Mouse (Mus musculus) WW6 (cell line): Measurements from ENCODE around the gene C1qtnf4.
A peak's percentile ranks its signal among the peaks of the same experiment; 100 is the strongest.

Source experiments
- DNase-seq: peaks from one replicate; pipeline ENCODE4 v3.0.0-alpha.2; 2013; ENCODE audit warnings: low read depth, low spot score

C1qtnf4 gene

DNA sequence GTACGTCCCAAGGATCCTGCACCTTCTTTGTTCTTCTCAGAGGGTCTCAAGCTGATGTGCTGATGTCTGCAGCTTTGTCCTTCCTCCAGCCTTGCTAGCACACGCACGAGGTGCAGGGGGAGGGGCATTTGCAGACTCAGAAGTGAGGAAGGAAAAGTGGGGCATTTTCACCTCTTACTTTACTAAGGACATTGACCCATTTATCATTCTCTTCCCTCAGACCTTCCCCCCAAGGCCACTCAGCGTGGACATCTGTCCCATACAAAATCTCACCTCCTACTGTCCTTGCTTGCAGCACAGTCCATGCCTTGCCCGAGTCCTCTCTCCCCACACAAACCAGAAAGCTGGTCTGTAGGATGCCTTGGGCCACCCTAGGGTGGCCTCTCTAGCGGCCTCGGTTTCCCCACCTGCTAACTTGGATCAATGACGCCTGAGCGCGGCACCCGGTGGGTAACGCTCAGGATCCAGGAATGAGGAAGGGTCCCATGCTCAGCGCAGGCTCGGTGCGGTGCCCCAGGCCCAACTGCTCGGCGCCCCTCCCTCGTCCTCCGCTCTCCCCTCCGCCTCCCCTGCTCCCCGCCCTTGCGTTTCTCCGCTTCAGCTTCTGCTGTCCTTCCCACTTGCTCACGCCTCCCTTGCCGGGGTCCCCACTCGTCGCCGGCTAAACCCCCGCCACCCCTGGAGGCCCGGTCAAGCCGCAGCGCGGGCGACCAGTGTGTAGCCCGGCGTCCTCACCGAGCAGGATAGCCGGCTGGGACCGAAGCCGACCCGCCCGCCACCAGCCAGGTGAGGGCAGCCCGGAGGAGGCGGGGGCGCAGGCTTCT, at the start of gene C1qtnf4:
Gene C1qtnf4 (plus strand): TSS at position 643 of the 824 bp plus-strand sequence.
- no peak for DNase-seq

DNA sequence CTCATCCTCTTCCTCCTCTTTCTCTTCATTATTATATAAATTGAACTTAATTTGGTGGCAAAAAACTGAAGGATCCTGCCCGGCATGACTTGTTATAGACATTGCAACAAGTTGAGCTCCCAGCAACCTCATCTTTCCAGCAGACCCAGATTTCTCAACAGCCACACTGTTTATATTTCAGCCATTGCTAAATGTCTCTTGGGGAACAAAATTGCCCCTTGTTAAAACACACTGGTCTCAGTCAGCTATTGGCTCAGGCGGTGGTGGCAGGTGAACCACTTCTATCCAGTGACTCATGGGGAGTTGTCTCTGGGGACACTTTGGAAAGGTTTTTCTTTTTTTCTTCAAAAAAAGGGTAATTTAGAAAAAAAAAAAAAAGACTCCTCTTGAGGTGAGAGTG, 47.0 kb upstream of the C1qtnf4 start:
- DNase-seq: no peak

DNA sequence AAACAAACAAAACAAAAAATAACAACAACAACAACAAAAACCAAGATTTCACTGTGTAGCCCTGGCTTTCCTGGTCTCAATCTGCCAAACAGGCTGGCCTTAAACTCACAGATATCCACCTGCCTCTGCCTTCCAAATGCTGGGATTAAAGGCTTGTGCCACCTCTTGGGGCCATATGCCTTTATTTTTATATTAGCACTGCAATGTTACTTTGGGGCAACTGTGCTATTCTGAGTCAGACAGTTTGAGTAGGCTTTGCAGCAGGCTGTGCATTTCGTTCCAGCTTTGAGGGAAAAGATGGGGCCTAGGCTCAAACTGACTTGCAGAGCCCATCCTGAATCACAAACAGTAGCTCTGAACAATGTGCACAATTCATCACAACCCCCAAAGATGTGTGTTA, 42.0 kb upstream of the C1qtnf4 start:
- no peak for DNase-seq

DNA sequence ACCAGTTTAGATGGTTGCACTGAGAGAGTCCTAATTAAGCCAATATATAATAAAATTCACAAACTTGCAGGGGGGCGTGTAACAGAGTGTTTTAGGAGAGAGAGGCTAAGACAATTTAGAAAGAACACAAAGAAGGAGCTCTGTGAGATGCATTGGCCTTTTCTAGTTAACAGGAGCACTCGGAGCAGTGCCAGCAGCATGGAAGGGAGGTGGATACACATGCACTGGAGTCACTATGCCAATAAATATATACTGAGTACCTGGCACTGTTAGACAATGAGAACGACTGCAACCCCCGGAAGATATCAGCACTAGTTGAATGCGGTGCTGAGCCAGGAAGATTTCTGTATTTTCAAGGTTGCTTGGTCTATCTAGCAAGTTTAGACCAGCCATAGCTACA, 41.4 kb upstream of the C1qtnf4 start:
- DNase-seq: no peak

DNA sequence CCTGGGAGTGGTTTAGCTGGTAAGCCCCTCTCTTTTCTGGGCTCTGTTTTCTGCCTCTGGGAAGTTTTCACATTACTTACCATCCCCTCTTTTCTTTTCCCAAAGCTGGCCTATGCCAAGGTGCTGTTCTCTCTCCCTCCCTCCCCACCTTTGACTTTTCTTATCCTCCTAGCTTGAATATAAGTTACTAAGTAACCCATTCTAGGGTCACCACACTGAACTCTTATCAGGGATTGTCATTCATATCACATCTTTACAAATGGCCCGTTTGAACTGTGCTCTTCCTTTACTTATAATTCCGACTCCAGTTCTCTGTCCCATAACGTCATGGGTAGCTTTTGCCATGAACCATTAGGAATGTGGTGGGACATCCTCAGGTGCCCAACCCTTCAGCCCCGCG, 40.4 kb upstream of the C1qtnf4 start:
- no peak for DNase-seq

DNA sequence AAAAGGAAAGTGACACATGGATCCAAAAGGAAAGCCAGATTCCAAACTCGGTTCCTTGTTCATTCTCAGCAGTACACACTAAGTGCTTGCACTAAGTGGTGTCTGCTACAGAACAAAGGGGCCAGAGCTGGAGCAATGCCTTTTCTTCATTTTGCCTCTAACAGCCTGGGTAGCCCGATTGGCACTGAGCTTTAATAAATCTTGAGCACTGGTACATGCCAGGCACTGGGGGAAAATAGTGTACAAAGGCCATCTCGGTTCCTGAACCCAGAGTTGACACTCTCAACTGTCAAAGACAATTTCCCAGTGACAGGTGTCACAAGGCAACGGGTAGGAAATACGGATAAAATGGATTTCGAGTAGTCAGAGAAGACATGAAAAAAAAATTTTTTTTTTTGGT, 39.5 kb upstream of the C1qtnf4 start:
- no peak for DNase-seq

DNA sequence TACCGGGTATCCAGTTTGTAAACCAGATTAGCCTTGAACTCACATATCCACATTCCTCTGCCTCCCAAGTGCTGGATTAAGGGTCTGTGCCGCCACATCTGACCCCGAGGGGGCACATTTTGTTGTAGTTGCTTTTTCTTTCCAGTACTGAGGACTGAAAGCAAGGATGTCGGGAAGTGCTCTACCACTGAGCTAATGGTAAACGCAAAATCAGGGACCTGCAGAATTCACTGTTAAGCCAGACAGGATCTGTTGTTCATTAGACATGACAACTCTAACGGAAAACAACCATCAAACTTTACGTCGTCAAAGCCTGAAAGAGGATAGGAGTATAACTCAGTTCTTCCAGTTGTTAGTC, 39.1 kb upstream of the C1qtnf4 start:
- DNase-seq: no peak

DNA sequence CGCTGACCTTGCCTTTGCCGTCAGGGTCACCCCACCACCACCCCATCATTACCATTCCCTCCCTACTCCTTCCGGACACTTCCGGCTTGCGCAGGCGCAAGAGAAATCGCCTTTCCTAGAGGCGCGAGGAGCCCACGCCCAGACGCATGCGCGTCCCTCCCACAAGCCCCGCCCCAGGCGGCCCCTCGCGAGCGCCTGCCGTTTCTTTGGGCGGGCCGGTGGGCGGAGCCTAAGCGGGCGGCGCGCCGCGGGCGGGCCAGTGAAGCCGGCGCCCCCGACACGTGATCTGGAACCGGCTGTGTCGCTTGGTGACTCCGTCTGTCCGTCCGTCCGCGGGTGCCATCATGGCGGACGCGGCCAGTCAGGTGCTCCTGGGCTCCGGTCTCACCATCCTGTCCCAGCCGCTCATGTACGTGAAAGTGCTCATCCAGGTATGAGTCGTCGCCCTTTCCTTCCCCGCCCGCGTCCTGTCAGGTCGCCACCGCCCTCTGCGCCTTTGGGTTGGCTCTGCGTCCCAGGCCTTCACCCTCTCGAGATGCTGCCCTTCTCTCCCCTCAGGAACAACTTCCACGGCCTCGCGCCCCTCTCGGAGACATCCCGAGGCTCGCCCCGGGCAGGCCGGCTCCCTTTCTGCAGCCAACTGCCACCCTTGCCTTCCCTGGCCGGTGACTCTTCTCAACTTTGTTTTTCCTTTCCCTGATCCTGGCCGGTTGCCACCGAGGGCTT, 38.5 kb upstream of the C1qtnf4 start, which contains the start of gene Mtch2:
Gene Mtch2 (plus strand): TSS at position 201 of the 726 bp plus-strand sequence.
- DNase-seq: peak; percentile 87

DNA sequence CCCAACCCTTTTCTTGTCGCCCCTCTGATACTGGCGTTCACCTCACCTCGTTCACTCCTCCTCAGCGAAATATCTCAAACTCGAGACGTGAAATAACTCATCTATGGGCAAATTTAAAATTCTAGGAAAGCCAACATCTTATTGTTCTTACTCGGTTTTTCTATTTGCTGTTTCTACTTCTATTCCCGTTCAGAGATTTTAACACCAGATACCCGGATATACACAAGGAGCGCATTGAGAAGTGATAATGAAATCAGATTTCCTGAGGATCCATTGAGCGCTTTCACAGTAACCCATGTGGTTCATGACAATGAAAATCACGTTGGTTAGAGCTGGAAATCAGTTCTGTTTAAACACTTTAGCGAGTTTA, 38.0 kb upstream of the C1qtnf4 start:
- no peak for DNase-seq

DNA sequence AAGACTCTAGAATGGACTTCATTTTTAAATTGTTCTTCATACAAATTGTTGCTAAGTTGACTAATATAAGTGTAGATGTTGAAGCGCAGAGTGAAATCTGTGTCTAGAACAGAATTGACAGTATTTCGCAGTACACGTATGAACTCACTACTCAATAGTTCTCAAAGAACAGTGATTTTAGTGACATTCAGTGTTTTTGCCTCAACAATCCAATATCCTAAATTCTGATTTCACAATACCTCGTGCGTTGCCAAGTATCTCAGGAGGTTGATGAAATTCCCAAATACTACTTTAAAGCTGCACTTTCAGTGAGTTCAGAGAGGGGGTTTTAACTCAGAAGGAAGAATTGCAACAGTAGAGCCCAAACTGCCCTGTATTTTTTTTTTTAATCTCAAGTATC, 37.3 kb upstream of the C1qtnf4 start:
- DNase-seq: no peak

DNA sequence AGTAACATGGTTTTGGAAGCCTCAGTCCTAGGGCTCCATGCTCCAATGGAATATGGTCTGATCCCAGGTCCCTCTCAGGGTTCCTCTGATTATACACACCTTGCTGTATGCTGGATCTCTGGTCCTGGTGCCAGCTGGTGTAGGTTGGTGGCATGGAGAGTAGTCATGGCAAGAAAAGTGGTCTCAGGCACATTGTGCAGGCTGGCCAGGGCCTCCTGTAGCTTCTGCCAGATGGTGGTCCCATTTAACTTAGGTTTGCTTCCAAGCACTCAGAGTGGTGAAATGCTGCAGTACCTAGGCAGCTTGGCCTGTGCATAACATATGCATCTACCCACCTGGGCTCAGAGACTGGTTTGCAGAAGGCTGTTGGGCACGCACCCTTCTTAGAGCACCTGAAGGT, 35.3 kb upstream of the C1qtnf4 start:
- DNase-seq: no peak

DNA sequence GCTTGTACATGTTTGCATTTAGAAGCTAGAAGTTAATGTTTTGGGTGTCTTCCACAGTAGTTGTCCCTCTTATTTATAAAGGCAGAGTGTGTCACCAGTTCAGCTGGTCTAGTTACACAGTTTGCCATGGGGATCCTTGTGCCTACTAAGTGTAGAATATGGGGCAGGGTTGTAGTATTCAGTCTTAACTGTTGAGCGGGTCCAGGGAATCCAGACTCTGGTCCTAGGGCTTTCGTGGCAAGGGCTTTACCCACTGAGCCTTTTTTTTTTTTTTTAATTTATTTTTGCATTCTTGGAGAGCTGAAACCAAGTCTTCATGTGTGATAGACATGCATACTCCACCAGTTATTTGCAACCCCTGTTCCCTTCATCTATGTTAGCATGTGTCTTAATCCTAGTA, 24.2 kb upstream of the C1qtnf4 start:
- no peak for DNase-seq

DNA sequence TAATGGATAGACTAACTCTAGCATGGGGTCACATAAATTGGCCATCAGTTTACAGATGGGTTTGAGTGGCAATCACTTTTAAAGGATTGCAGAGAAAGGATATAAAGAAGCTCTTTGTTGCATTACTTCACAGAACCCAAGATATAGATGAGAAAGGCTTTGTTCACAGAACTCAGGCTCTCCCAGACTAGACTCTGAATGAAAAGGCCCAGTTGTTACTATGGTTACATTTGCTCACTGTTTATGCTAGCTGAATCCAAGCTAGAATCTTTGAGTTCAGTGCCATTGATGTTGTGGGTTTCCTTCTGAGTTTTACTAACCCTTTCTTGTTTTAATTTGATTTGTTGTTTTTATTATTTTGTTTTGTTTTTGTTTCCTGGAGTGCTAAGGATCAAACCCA, 21.5 kb upstream of the C1qtnf4 start:
- no peak for DNase-seq

DNA sequence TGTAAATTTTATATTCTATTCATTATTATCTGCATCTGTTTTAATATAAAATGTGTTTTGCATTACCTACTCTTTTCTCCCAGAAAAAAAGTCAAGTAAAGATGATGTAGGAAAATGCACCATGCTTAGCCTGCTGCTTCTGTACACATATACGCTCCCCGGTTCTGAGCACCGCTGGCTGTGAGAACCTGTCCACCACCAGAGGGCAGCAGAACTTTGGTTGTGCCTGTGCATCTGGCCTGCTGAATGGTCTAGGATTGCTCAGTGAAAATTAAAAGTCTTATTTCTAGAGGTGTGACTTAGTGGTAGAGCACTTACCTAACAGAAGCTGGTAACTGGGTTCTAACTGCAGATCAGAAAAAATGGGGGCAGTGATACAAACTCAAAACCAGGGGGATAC, 19.1 kb upstream of the C1qtnf4 start:
- DNase-seq: no peak

DNA sequence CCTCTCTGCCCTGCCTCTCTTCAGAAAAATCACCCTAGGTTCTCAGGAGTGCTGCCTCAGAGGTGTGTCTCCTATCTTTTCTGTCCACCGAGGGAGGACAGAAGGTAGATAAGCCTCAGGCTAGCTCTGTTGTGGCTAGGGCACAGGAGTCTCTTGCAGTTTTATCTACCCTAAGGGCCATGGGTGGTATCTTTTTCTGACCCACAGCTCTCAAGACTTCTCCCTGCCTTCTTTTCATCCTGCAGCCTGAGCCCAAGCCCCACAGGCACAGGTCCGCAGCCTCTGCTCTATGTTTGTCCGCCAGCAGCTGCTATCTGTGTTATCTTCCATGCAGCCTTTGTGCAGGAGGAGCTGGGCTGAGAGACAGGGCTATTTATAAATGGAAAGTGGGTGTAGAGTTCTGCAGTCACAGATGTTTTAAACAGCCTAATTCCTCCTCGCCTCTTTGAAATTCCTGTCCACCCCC, 15.5 kb upstream of the C1qtnf4 start:
- DNase-seq: no peak

DNA sequence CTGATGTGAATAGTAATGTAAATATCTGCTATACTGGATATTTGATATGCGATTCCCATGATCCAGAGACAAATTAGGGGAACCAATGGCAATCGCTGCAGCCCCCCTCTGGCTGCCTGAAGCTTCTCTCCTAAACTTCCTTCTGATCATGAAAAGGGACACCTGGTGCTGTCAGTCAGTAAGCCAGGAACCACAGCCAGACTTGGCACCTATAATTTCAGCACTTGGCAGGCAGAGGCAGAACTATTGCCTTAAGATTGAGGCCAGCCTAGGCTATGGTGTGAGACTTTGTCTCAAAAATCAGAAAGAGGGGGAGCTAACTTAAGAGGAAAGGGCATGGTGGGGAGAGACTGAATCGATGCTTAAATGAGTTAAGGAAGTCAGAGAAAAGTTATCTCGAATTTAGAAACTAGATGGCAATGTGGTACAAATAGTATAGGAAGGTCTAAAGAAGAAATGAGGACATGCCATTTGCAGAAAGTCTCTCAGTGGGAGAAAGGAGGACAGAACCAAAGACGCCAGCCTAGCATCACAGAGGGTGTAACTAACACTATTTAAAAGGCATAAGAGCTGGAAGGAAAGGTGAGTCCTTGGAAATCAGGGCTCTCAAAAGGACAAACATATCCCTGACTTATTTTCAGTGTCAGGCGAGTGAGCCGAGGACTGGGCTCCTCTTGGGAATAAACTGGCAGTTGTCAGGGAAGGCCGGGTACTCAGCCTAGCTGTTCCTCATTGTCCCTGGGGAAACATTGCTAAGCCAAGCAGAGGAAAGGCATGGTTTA, 14.3 kb upstream of the C1qtnf4 start:
- no peak for DNase-seq

DNA sequence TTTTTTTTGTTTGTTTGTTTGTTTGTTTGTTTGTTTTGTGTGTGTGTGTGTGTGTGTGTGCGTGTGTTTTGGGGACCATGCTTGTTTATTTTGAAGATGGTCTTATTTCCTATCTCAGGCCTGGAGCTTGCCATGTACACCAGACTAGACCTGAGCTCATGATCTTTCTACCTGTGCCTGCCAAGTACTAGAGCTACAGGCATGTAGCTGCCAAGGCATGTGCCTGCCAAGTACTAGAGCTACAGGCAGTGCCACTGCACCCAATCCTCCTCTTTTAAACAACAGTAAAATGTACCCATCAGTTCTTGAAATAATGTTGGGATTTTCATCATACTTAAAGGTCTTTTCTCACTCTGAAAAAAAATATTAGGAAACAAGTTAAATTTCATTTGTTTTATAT, 11.6 kb upstream of the C1qtnf4 start:
- no peak for DNase-seq

DNA sequence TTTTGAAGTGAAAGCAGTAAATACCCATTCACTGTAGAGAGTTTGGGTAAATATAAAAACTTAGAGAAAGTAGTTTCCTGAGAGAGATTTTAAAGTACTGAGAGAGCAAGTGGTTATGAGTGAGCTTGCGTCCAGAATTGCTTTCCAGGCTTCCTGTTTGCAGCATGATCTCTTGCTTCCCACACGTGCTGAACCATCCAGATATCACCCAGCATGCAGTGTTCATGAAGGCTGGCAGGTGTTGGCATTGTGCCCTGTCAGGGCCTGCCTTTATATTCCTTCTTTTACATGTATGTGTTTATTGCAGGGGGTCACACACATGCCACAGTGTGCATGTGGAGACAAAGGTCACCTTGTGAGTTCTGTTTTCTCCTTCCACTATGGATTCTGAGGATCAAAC, 10.4 kb upstream of the C1qtnf4 start:
- no peak for DNase-seq

DNA sequence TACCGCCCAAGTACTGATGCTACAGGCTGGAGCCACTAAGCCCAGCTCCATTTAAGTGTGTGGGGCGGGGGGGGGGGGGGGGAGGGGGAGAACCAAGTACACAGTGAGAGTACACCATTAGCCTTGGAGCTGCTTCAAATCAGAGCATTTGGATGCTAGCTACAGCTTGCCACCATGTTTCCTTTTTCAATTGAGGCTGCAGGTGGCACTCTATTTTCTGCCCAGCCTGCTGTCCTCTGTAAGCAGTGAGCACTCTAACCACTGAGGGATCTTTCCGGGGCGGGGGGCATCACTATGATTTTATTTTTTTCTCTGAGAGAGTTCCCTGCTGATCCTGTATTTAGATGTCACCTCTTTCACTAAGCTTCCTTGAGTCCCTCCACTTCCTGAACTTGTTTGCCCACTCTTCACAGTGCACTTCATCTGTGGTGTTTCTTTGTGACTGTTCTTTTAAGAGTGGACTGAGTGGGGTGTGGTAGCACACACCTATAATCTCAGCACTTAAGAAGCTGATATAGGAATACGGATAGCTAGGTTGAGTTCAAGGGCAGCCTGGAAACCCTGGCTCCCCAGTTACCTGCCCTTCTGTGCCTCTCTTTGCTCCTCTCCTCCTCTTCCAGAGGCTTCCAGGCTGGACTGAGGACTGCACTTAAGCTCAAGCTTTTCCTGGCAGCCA, 7.9 kb upstream of the C1qtnf4 start:
- no peak for DNase-seq

DNA sequence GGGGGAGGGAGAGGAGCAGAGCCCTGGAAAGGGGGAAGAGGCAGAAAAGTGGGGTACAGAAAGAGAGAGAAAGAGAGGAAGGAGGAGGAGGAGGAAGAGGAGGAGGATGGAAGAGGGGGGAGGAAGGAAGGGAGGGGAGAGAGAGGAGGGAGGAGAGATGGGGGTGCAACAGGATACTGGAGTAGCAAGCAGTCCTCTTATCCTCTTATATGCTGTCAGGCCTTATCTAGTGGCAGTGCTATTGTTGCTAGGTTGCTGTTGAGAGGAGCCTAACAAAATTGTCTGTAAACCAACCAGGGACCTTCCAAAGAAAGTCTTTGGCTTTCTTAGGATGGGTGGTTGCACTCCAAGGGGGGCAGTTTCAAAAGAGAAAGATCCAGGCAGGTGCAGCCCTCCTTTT, 6.2 kb upstream of the C1qtnf4 start:
- DNase-seq: no peak

DNA sequence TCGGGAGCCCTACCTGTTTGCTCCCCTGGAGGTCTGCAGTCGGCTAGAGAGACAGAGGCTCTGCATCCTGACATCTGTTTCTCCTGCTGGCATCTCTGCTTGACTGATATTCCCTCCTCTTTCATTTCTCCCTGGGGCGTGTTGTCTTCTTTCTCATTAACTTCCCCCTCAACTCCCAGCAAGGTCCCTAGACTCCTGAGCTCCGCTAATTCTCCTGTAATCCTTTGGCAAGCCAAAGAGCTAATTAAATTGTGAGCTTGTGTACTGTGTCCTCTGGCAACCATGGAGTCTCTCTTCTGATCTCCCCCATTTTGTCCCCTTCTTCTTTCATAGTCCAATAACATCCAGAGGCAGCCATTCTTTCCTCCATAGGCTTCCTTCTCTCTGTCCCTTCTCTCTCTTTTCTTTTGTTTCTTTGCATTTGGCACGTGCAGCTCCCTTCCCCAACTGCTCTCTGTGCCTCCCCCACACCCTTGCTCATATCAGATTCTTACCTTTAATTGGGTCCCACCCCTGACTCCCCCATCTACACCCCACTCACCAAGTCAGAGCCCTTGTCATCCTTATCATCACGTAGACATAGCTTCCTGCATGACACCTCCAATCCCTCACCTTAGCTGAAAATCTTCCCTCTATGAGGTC, 5.4 kb upstream of the C1qtnf4 start:
- no peak for DNase-seq
